Mouse (Mus musculus) spleen, postnatal 4 days (tissue): ENCODE measurements around the gene Magix.
"Not testable (repeated sequence)": the region's sequence is repeated elsewhere in the genome, so short reads cannot be mapped to it uniquely, and the experiment has no call there.

Source experiments
- DNase-seq, 2 experiments: peaks; one replicate each; pipeline ENCODE4 v3.0.0; 2022; ENCODE audit warnings: low spot score in 2 of 2

The Magix gene

DNA sequence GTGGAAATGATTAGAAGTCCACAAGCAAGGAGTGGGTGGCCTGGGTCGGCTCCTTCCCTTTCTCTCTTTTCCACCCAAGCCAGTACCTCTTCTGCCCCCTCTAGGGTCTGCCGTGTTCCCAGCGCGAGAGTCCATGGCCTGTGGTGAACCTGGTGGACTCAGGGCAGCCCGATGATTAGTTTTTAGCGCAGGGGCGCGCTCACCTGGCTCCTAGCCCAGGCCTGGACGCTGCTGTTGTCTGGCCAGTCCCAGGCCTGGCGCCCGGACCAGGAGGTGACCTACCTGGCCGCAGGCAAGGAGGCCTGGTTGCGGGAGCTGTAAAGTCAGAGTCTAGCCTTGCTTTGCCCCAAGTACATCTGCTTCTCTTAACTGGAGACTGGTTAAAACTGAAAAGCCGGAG lies at the start of gene Magix:
Gene Magix (minus strand): TSS at position 388 of the 400 bp plus-strand sequence.
- DNase-seq: no peak

GRCm38 (mm10) chrX:7728922-7729265 lies 47.8 kb upstream of the Magix start:
- DNase-seq: no peak

GRCm38 (mm10) chrX:7728215-7728921 lies 47.3 kb upstream of the Magix start, which contains the start of gene Praf2:
Praf2 (plus strand) TSS chrX:7728439.
- DNase-seq: peak; percentile 72 to 77

- no peak for DNase-seq
Observed at GRCm38 (mm10) chrX:7727176-7727575, 46.1 kb upstream of the Magix start.

GRCm38 (mm10) chrX:7725841-7726240 lies 44.8 kb upstream of the Magix start:
- DNase-seq: no peak

DNA sequence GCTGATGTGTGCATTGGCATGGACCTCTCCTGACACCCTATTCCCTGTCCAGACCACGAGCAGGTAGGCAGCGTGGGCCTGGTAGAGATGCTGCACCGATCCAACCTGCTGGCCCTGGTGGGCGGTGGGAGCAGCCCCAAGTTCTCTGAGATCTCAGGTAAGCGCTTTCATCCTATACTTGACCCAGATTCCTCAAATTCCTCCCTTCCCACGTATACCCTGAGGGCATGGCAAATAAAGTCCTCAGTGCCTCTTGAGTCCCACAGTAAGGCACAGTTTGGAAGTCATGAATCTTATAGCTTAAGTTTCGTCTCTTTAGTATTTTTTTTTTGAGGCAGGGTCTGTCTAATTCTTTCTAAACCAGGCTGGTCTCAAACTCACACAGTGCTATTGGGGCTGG lies 43.1 kb upstream of the Magix start:
- DNase-seq: no peak

DNA sequence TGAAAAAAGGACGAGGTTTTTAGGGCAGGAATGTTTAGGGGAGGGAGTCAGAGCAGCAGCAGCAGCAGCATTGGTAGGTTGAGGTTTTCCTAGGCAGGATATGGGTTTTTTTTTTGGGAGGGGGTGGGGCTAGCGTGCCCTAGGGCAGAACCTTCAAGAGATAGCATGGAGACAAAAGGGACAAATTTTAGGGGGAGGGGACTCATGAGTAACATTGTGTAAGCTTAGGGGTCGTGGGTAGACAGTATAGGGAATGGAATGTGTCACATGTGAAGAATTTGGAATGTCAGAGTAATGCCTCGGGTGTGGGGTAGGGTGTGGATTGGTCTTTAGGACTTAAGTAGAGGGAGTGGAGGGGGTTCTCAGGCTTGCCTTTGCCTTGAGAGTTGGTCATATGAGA lies 41.6 kb upstream of the Magix start:
- no peak for DNase-seq

DNA sequence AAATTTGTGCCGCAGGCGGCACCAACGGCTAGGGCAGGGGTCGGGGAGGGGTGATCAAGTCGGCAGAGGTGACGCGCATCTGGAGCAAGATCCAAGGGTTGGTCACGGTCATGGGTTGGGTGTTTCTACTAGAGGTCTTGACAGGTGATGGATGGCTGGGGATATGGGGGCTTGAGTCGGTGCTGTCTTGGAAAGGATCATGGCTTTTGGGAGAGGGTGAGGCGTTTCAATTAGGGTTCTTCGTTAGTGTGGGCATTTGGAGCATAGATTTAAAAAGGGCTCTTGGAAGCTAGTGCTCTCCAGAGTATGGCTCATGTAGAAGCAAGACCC lies 41.2 kb upstream of the Magix start:
- no peak for DNase-seq

GRCm38 (mm10) chrX:7721514-7722281 lies 40.6 kb upstream of the Magix start, which contains the start of gene Gm45208:
Gm45208 (plus strand) TSS chrX:7722245.
- DNase-seq: peak; percentile 71 to 81

DNA sequence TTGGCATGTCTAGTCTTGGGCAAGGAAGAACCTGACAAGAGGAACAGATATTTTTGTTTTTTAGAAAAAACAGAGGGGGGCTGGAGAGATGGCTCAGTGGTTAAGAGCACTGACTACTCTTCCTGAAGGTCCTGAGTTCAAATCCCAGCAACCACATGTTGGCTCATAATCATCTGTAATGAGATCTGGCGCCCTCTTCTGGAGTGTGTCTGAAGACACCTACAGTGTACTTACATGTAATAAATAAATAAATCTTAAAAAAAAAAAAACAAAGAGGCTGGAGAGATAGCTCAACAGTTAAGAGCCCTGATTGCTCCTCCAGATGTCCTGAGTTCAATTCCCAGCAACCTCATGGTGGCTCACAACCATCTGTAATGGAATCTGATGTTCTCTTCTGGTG lies 35.0 kb upstream of the Magix start:
- DNase-seq: not testable (repeated sequence)

DNA sequence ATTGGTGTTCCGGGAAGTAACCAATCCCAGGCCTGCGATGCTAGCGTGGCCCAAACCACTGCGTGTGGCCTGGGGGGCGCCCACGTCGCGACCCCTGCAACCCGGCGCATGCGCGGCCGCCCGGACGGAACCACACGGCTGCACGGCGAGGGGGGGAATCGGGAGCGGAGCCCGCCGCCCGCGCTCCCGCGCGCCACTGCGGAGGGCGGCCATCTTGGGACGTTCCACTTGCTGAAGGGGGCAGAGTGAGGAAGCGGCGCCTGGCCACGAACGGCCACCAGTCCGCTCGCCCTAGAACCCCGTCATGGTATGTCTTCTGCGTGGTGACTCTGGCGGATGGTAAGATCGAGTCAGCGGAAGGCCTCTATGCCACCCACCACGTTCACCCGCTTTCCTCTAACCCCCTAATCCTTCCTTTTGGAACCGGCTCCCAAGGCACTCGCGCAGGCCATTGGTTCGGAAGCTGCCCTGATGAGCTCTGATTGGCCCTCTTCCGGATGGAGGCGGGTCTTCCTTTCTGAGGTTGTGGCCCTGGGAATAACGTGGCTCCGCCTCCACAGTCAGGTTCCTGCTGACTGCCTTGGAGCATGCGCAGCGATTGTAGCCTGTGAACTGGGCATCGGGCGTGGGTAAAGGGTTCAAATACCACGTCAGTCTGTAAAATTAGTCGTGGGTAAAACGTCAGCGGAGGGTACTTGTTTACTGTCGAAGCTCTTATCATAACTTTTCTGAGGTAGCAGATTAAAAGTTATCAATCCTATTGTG lies 33.3 kb upstream of the Magix start, which contains the start of gene Wdr45:
Gene Wdr45 (plus strand): TSS at position 199 of the 765 bp plus-strand sequence.
- DNase-seq: peak; percentile 90 to 91

DNA sequence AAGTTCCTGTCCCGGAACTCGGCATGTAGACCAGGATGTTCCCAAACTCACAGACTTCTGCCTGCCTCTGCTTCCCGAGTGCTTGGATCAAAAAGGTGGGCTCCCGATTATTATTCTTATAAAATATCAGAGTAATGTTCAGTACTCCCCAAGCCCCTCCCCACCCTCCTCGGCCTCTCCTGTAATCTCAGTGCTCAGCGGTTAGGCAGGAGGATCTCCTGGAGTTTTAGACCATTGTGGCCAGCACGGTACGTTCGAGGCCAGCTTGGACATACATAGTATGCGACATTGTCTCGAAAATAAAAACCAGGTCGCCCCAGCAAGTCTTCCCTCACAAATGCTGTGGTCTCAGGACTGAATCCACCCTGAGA lies 32.7 kb upstream of the Magix start:
- DNase-seq: not testable (repeated sequence)

DNA sequence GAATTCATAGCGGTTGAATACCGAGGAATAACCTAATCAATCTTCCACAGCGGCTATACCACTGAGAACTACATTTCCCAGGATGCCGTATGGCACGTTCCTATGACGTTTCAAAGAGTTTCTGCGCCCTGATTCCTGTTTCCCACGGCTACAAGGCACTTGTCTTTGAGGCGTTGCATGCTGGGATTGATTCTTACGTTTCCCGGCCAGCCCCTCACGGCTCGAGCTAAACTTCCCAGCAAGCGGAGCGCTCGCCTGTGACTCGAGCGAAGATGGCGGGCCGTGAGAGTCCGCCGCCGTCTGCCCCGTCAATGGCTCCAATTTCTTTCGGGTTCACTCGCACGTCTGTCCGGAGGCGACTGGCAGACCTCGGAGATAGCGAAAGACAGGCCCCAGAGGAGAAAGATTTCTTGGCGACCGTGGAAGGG lies 15.9 kb upstream of the Magix start, which contains the start of gene Gpkow:
Gene Gpkow (plus strand): TSS at position 178 of the 428 bp plus-strand sequence.
- DNase-seq: peak; percentile 78 to 82

DNA sequence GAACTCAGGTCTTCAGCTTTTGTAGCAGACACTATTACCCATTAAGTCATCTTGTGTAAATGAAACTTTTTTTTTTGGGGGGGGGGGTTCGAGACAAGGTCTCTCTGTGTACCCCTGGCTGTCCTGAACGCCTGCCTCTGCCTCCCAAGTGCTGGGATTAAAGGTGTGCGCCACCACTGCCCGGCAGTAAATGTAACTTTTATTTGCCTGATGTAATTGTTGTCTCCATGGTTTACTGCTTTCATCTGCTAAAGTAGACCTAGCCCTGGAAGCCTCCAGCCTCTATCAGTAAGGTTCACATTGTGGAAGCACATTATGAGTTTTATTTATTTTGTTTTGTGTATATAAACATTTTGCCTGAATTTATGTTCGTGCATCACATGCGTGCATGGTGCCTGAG lies 15.5 kb upstream of the Magix start:
- no peak for DNase-seq

DNA sequence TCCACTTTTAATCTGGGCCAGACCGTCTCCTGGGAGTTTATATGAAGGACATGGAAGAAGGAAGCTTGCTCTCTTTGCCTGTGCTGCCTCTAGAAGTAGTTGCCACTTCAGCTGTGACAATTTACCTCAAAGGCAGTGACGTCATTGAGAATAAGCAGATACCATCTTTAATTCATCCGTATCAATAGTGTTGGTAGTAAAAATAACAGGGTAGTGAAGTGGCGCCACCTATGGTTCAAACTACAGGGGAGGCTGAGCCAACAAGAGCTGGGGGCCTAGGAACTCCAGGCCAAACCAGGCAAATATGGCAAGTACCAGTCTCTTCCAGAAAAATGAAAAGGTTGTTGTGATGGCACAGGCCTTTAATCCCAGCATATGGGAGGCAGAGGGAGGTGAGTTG lies 11.8 kb upstream of the Magix start:
- DNase-seq: peak in 1 of 2 experiments; percentile 18

DNA sequence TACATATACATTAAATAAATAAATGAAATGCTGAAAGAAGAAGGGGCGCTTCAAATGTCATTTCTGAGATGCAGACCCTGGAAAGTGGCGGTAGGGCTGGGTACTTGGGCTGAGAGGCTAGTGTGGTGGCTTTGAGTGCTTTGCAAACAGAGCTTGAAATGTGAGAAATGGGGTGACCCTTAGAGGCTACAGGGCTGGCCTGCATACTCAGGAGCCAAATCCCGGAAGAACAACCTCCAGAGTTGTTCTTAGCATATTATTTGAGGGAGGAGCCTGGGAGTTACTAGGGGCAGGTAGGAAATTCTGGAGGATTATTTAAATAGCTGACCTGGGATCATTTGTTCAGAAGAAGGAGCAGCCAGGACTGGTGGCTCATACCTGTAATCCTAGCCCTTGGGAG lies 9.4 kb upstream of the Magix start:
- no peak for DNase-seq

- no peak for DNase-seq
Observed at GRCm38 (mm10) chrX:7688321-7688720, 7.3 kb upstream of the Magix start.

DNA sequence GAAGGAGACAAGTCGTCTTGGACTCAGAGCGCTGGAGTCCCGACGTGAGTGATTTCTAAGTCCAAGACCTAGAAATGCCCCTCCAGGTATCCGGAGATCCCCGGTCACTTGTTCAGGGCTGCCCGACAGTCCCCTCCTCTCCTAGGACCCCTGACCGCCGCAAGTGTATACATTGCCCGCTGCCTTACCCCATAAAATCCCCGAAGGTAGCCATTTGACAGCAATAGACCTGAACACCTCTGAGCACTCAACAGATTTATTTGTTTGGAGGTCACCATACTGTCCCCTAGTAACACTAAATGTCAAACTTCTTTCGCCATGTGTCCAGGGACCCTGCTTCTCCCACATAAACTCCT lies 1.0 kb downstream of the Magix start:
- DNase-seq: no peak

DNA sequence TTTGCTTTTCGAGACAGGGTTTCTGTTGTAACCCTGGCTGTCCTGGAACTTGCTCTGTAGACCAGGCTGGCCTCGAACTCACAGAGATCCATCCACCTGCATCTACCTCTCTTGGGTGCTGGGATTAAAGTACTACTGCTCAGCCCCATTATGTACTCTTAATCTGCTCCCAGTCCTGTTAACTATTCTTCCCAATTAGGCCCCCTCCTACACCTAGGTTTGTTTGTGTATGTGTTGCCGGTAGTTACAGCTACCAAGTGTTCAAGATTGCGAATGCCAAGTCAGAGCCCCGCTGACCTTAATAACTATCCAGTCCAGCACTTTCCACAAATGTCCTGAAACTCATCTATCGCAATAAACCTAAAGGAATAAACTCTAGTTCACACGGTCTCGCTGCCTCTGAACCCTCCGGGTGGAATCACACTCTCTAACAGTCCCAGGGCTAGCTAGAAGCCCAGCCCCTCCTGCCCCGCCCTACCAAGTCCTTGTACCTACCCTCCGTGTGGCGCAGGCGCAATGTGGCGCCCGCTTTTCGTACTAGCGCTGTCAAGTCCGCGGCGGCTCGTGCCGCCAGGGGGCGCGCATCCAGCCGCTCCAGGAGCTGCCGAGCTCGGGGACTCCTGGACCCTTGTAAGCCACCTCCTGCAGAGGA lies 1.5 kb downstream of the Magix start:
- DNase-seq: peak; percentile 85 to 94

- DNase-seq: no peak
Observed at GRCm38 (mm10) chrX:7678986-7679385, 2.1 kb downstream of the Magix start.

- no peak for DNase-seq
Observed at GRCm38 (mm10) chrX:7675001-7675380, 6.1 kb downstream of the Magix start.
